Mouse (Mus musculus) midbrain, embryonic 11.5 days (tissue): ENCODE data around the gene Sv2a. TPM values are rescaled to one million over a fixed set of nuclear protein-coding genes. Genes with fewer than 3 reads are reported as not detected.

Experiments
- microRNA-seq: library from miRNA; unstranded; fragments of <30 nt; microRNA quantifications from one replicate; pipeline ENCODE4, GENCODE M21; 2017
- polyA plus RNA-seq: library from polyadenylated mRNA; unstranded; fragments of >200 nt; fragmentation: Nextera tagmentation; extraction: Ambion mirVana; gene quantifications from 2 replicates; pipeline ENCODE4 v1.2.1, GENCODE M21; 2014

The Sv2a gene
- polyA plus RNA-seq, 1 experiment from 2014 or later = 9.4 TPM

Small RNA genes lying within 50 kb of the gene (microRNA-seq; reads per million reads assigned to microRNA genes)
- gene Gm44492 (1.1 reads per million), gene Gm47311 (not detected)

Other genes with a start within 250 kb of the Sv2a start
- gene Plekho1, start 185.2 kb upstream of the Sv2a start, polyA plus RNA-seq = 62.9 and 70.7 TPM in 2 replicates
- 24.7 and 29.5 TPM in 2 replicates for gene Vps45, start 122.7 kb upstream of the Sv2a start, polyA plus RNA-seq
- gene Otud7b, start 76.6 kb upstream of the Sv2a start, polyA plus RNA-seq = 8.8 and 9.4 TPM in 2 replicates
- gene Mtmr11, start 19.1 kb upstream of the Sv2a start, polyA plus RNA-seq = 10.5 and 12.8 TPM in 2 replicates
- gene Sf3b4, start 8.8 kb upstream of the Sv2a start, polyA plus RNA-seq = 187 and 216 TPM in 2 replicates
- gene Bola1, start 38.6 kb downstream of the Sv2a start, polyA plus RNA-seq = 70.4 and 83.9 TPM in 2 replicates
- gene Hist2h2ab, start 38.7 kb downstream of the Sv2a start, polyA plus RNA-seq = 0.86 and 1.7 TPM in 2 replicates
- 12.7 and 16.0 TPM in 2 replicates for gene Hist2h2ac, start 39.7 kb downstream of the Sv2a start, polyA plus RNA-seq
- gene Hist2h2be, start 40.0 kb downstream of the Sv2a start, polyA plus RNA-seq = 14.0 and 15.0 TPM in 2 replicates
- gene Hist2h3c2, start 58.0 kb downstream of the Sv2a start, polyA plus RNA-seq = 10.6 and 13.8 TPM in 2 replicates
- 50.9 and 55.2 TPM in 2 replicates for gene Hist2h2aa2, start 59.1 kb downstream of the Sv2a start, polyA plus RNA-seq
- 16.3 and 17.4 TPM in 2 replicates for gene Hist2h2aa1, start 64.3 kb downstream of the Sv2a start, polyA plus RNA-seq
- gene Hist2h3c1, start 65.5 kb downstream of the Sv2a start, polyA plus RNA-seq = 1.1 and 2.7 TPM in 2 replicates
- 5.0 and 5.4 TPM in 2 replicates for gene Hist2h4, start 82.2 kb downstream of the Sv2a start, polyA plus RNA-seq
- gene Hist2h3b, start 87.5 kb downstream of the Sv2a start, polyA plus RNA-seq = 94.4 and 97.1 TPM in 2 replicates
- gene Hist2h2bb, start 88.6 kb downstream of the Sv2a start, polyA plus RNA-seq = 18.3 and 26.8 TPM in 2 replicates
- gene Fcgr1, start 112.8 kb downstream of the Sv2a start, polyA plus RNA-seq = 1.7 and 2.1 TPM in 2 replicates